Mouse (Mus musculus) hindbrain, embryonic 16.5 days (tissue): ENCODE data around the gene Tgfa. TPM values are rescaled to one million over a fixed set of nuclear protein-coding genes. Genes with fewer than 3 reads are reported as not detected.

ENCODE experiments used
- ATAC-seq: fragments of 200-750 bp; cut with Nextera tagmentation; 2 replicates; pipeline ENCODE4 v1.8.0; 2017; ENCODE audit warnings: moderate TSS enrichment, moderate library complexity
- H3K27ac ChIP-seq: fragments of 300-500 bp; sonication (generic); 2 replicates; pipeline ENCODE4 v1.5.1; 2014; ENCODE audit warnings: low read depth, mild to moderate bottlenecking, control low read depth, low read length, moderate library complexity
- H3K27me3 ChIP-seq: fragments of 300-500 bp; sonication (generic); replicated peaks from 2 replicates; pipeline ENCODE4 v1.6.1; 2014; ENCODE audit warnings: low read length; ENCODE audit not compliant: control insufficient read depth, insufficient read depth
- H3K36me3 ChIP-seq: fragments of 300-500 bp; sonication (generic); 2 replicates; pipeline ENCODE4 v1.6.1; 2014; ENCODE audit warnings: mild to moderate bottlenecking, low read length, moderate library complexity, mixed read lengths; ENCODE audit not compliant: control insufficient read depth, insufficient read depth
- H3K4me1 ChIP-seq: fragments of 300-500 bp; sonication (generic); 2 replicates; pipeline ENCODE4 v1.6.1; 2014; ENCODE audit warnings: low read depth, low read length; ENCODE audit not compliant: control insufficient read depth, insufficient read depth
- H3K4me2 ChIP-seq: fragments of 300-500 bp; sonication (generic); 2 replicates; pipeline ENCODE4 v1.6.1; 2014; ENCODE audit warnings: mild to moderate bottlenecking, low read length, control low read depth, moderate library complexity
- H3K4me3 ChIP-seq: fragments of 300-500 bp; sonication (generic); 2 replicates; pipeline ENCODE4 v1.5.1; 2014; ENCODE audit warnings: mild to moderate bottlenecking, low read length, control low read depth, moderate library complexity
- H3K9ac ChIP-seq: fragments of 300-500 bp; sonication (generic); 2 replicates; pipeline ENCODE4 v1.6.1; 2014; ENCODE audit warnings: low read depth, mild to moderate bottlenecking, control low read depth, low read length, moderate library complexity
- H3K9me3 ChIP-seq: fragments of 300-500 bp; sonication (generic); 2 replicates; pipeline ENCODE4 v1.6.1; 2014; ENCODE audit warnings: mild to moderate bottlenecking, low read length, moderate library complexity; ENCODE audit not compliant: control insufficient read depth
- WGBS: fragments of 180-500 bp; shearing (Covaris S2); extraction: QIAGEN DNeasy Blood & Tissue Kit; methylation state at CpG from one replicate; pipeline ENCODE4 v1.1.7; 2014; 5-methylcytosine and 5-hydroxymethylcytosine counted together
- polyA plus RNA-seq: library from polyadenylated mRNA; unstranded; fragments of >200 nt; fragmentation: Nextera tagmentation; extraction: Ambion mirVana; gene quantifications from 2 replicates; pipeline ENCODE4 v1.2.1, GENCODE M21; 2015

Gene Tgfa
- polyA plus RNA-seq, 1 experiment from 2014 or later = 17.8 TPM

GRCm38 (mm10) chr6:86160878-86161277, 34.1 kb upstream of the Tgfa start:
- ATAC-seq = no peak
- no peak overlapping the region for H3K4me2 ChIP-seq
- H3K4me1 ChIP-seq = peaks cover 3% of the 10 kb centered on the region
- 45% methylated on average over 3 of the region's 3 CpGs for WGBS
- H3K27ac ChIP-seq = no peak overlapping the region
- no peaks in the 10 kb centered on the region for H3K36me3 ChIP-seq
- no peaks in the 10 kb centered on the region for H3K27me3 ChIP-seq
- no peak overlapping the region for H3K9ac ChIP-seq
- H3K4me3 ChIP-seq = no peak overlapping the region
- H3K9me3 ChIP-seq = no peaks in the 10 kb centered on the region

DNA sequence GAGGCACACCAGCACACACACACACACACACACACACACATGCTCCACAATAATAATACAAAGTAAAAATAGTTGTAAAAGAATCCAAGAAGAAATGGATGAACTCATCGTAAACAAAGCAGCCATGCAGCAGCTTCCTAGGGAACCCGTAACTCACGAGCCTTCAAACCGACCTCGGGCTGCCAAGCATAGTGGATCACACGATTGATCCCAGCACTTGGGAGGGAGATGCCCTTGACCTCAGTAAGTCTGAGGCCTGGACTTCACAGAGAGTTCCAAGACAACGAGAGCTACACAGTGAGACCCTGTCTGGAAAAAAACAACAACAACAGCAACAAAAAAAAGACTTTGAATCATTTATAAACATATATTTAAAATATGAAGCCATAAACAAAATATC, 33.4 kb upstream of the Tgfa start:
- Histone ChIP-seq H3K9ac (no peak overlapping the region), H3K27ac (no peak overlapping the region), H3K36me3 (no peaks in the 10 kb centered on the region), H3K4me3 (no peak overlapping the region), H3K4me1 (peaks cover 3% of the 10 kb centered on the region), H3K4me2 (no peak overlapping the region), H3K27me3 (no peaks in the 10 kb centered on the region), H3K9me3 (no peaks in the 10 kb centered on the region)
- no peak for ATAC-seq
- 51% methylated on average over 7 of the region's 7 CpGs for WGBS

- Histone ChIP-seq H3K27me3 (no peaks in the 10 kb centered on the region), H3K4me1 (no peaks in the 10 kb centered on the region), H3K4me3 (no peak overlapping the region), H3K9ac (no peak overlapping the region), H3K4me2 (no peak overlapping the region), H3K9me3 (no peaks in the 10 kb centered on the region), H3K36me3 (no peaks in the 10 kb centered on the region), H3K27ac (no peak overlapping the region)
- no peak for ATAC-seq
- WGBS = 44% methylated on average over 3 of the region's 3 CpGs
Measured at GRCm38 (mm10) chr6:86164028-86164427, 31.0 kb upstream of the Tgfa start.

GRCm38 (mm10) chr6:86166426-86166825, 28.6 kb upstream of the Tgfa start:
- 84% methylated on average over 9 of the region's 9 CpGs for WGBS
- Histone ChIP-seq H3K9me3 (no peaks in the 10 kb centered on the region), H3K4me1 (no peaks in the 10 kb centered on the region), H3K4me3 (no peak overlapping the region), H3K27me3 (no peaks in the 10 kb centered on the region), H3K36me3 (no peaks in the 10 kb centered on the region), H3K4me2 (no peak overlapping the region), H3K9ac (no peak overlapping the region), H3K27ac (no peak overlapping the region)
- ATAC-seq = no peak

GRCm38 (mm10) chr6:86167851-86168250, 27.2 kb upstream of the Tgfa start:
- H3K9me3 ChIP-seq = no peaks in the 10 kb centered on the region
- no peak overlapping the region for H3K4me3 ChIP-seq
- no peak overlapping the region for H3K27ac ChIP-seq
- no peaks in the 10 kb centered on the region for H3K27me3 ChIP-seq
- H3K36me3 ChIP-seq = no peaks in the 10 kb centered on the region
- no peak overlapping the region for H3K4me2 ChIP-seq
- ATAC-seq = no peak
- H3K9ac ChIP-seq = no peak overlapping the region
- no peaks in the 10 kb centered on the region for H3K4me1 ChIP-seq
- 64% methylated on average over 5 of the region's 5 CpGs for WGBS

- H3K36me3 ChIP-seq = no peaks in the 10 kb centered on the region
- no peak overlapping the region for H3K4me3 ChIP-seq
Measured at GRCm38 (mm10) chr6:86169166-86169565, 25.9 kb upstream of the Tgfa start.

DNA sequence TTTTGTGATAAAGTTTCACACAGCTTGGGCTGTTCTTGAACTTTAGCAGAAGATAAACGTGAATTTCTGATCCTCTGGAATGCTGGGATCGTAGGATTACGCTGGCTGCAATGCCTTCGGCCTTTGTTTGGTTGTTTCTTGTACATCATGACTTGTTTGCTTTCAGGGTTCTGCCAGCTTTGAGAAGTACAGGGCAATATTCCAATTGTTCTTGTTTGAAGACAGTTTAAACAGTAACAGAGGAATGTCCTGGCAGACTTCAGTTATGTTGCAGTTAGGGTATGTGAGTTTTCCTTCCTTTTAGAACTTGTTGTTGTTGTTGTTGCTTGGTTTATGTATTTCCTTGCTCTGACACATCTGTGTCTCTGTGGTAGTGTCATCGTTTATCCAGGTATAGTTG, 18.8 kb upstream of the Tgfa start:
- H3K9me3 ChIP-seq = no peaks in the 10 kb centered on the region
- no peak overlapping the region for H3K4me2 ChIP-seq
- WGBS = 81% methylated on average over 5 of the region's 5 CpGs
- H3K27me3 ChIP-seq = no peaks in the 10 kb centered on the region
- H3K4me3 ChIP-seq = no peak overlapping the region
- H3K4me1 ChIP-seq = no peaks in the 10 kb centered on the region
- H3K9ac ChIP-seq = no peak overlapping the region
- ATAC-seq = no peak
- H3K36me3 ChIP-seq = no peaks in the 10 kb centered on the region
- H3K27ac ChIP-seq = no peak overlapping the region

More at GRCm38 (mm10) chr6:86169166-86169565, 25.9 kb upstream of the Tgfa start:
- H3K27ac ChIP-seq = no peak overlapping the region
- WGBS = 69% methylated on average over 4 of the region's 4 CpGs
- no peak overlapping the region for H3K9ac ChIP-seq
- H3K4me2 ChIP-seq = no peak overlapping the region
- ATAC-seq = no peak
- no peaks in the 10 kb centered on the region for H3K9me3 ChIP-seq
- H3K27me3 ChIP-seq = no peaks in the 10 kb centered on the region
- H3K4me1 ChIP-seq = no peaks in the 10 kb centered on the region

DNA sequence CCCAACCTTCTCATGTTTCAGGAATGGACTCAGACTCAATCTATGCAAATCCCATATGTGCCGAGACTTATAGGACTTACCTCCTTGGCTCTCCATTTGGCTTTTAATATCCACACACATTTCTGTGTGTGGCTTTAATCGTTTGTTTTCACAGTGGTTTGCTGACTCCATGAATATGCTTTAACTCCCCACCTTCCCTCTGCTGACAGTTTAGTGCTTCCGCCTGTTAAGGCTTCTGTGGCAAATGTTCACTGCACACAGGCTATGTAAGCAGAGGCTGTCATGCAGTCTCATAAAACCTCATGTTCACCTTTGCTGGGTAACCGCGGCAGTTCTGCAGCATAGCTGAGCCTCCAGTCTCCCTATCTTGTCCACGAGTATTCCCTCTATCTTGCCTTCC, 18.3 kb upstream of the Tgfa start:
- 80% methylated on average over 6 of the region's 6 CpGs for WGBS
- Histone ChIP-seq H3K36me3 (no peaks in the 10 kb centered on the region), H3K4me1 (no peaks in the 10 kb centered on the region), H3K9me3 (no peaks in the 10 kb centered on the region), H3K9ac (no peak overlapping the region), H3K27me3 (no peaks in the 10 kb centered on the region), H3K4me3 (no peak overlapping the region), H3K27ac (no peak overlapping the region), H3K4me2 (no peak overlapping the region)
- no peak for ATAC-seq

DNA sequence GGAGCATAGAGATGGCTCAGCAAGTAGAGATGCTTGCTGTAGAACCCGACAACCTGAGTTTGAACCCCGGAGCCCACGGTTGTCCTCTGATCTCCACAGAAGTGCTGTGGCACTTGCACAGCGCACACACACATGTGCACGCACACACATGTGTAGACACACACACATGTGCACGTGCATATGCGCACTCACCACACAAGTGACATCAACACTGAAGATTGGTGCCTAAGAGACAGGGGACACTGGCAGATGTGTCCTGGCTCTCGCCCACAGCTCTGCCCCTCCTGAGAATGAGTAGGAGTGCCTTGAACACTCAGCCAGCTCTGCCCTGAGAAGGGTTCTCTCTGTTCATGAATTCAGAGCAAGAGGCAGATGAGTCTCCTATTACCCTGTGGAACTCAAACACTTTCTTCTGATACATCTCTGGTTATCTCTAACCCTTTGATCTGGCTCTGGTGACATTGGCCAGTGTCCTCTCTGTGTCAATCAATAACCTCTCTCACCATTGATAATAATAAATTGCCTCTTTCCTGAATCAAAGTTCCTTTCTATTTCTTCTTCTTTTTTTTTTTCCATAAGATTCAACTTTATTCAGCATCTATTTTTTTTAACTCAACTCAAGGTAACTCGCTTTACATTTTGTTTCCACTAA, 17.6 kb upstream of the Tgfa start:
- Histone ChIP-seq H3K9me3 (no peaks in the 10 kb centered on the region), H3K4me3 (no peak overlapping the region), H3K27ac (no peak overlapping the region), H3K4me2 (no peak overlapping the region), H3K36me3 (no peaks in the 10 kb centered on the region), H3K27me3 (no peaks in the 10 kb centered on the region), H3K9ac (no peak overlapping the region), H3K4me1 (no peaks in the 10 kb centered on the region)
- WGBS = 94% methylated on average over 9 of the region's 9 CpGs
- no peak for ATAC-seq

- H3K27ac ChIP-seq = no peak overlapping the region
- H3K9me3 ChIP-seq = no peaks in the 10 kb centered on the region
- H3K9ac ChIP-seq = no peak overlapping the region
- ATAC-seq = no peak
- no peaks in the 10 kb centered on the region for H3K4me1 ChIP-seq
- WGBS = 51% methylated on average over 2 of the region's 2 CpGs
- H3K27me3 ChIP-seq = no peaks in the 10 kb centered on the region
- H3K4me3 ChIP-seq = no peak overlapping the region
- H3K36me3 ChIP-seq = no peaks in the 10 kb centered on the region
- no peak overlapping the region for H3K4me2 ChIP-seq
Measured at GRCm38 (mm10) chr6:86180617-86181016, 14.4 kb upstream of the Tgfa start.
